Mouse (Mus musculus): Measurements from ENCODE around the gene Myo3a. TPM values are rescaled to one million over a fixed set of nuclear protein-coding genes. Genes with fewer than 3 reads are reported as not detected.
A peak's percentile ranks its signal among the peaks of the same experiment; 100 is the strongest.

The Myo3a gene
- polyA plus RNA-seq, 1 experiment from 2014 or later = not detected

- no peak overlapping the region for H3K27ac ChIP-seq (ENCODE audit: low read depth, low read length)
- peaks cover 47% of the 10 kb centered on the region for H3K27me3 ChIP-seq (ENCODE audit: control insufficient read depth, insufficient read depth, low read length)
- H3K9ac ChIP-seq (ENCODE audit: low read length) = no peak overlapping the region
- peak; percentile 86 for DNase-seq (ENCODE audit: low spot score, missing footprints)
- 2% methylated on average over 9 of the region's 9 CpGs for WGBS
- H3K4me3 ChIP-seq (ENCODE audit: low read depth, low read length) = no peak overlapping the region
- peaks cover 11% of the 10 kb centered on the region for H3K4me1 ChIP-seq (ENCODE audit: control insufficient read depth, insufficient read depth, low read length)
- ATAC-seq (ENCODE audit: low FRiP score) = no peak
- no peaks in the 10 kb centered on the region for H3K9me3 ChIP-seq (ENCODE audit: control insufficient read depth, low read length)
- H3K4me2 ChIP-seq = no peak overlapping the region
- no peaks in the 10 kb centered on the region for H3K36me3 ChIP-seq (ENCODE audit: control insufficient read depth, insufficient read depth, low read length)
These were observed 390.6 kb downstream of the Myo3a start for GRCm38 (mm10) chr2:22617951-22618350.

- ATAC-seq (ENCODE audit: low FRiP score) (no peak), DNase-seq (ENCODE audit: low spot score, missing footprints) (peak; percentile 90)
- Histone ChIP-seq H3K27ac (ENCODE audit: low read depth, low read length) (no peak overlapping the region), H3K9me3 (ENCODE audit: control insufficient read depth, low read length) (no peaks in the 10 kb centered on the region), H3K9ac (ENCODE audit: low read length) (no peak overlapping the region), H3K4me2 (no peak overlapping the region), H3K4me1 (ENCODE audit: control insufficient read depth, insufficient read depth, low read length) (peaks cover 20% of the 10 kb centered on the region), H3K4me3 (ENCODE audit: low read depth, low read length) (no peak overlapping the region), H3K27me3 (ENCODE audit: control insufficient read depth, insufficient read depth, low read length) (peaks cover 62% of the 10 kb centered on the region), H3K36me3 (ENCODE audit: control insufficient read depth, insufficient read depth, low read length) (no peaks in the 10 kb centered on the region)
- 1% methylated on average over 12 of the region's 12 CpGs for WGBS
These were observed 392.1 kb downstream of the Myo3a start for GRCm38 (mm10) chr2:22619416-22619815.

- under 1% methylated on average over 6 of the region's 6 CpGs for WGBS
- no peak overlapping the region for H3K9ac ChIP-seq (ENCODE audit: low read length)
- H3K4me1 ChIP-seq (ENCODE audit: control insufficient read depth, insufficient read depth, low read length) = peaks cover 20% of the 10 kb centered on the region
- H3K4me3 ChIP-seq (ENCODE audit: low read depth, low read length) = no peak overlapping the region
- H3K27ac ChIP-seq (ENCODE audit: low read depth, low read length) = no peak overlapping the region
- H3K4me2 ChIP-seq = no peak overlapping the region
- peaks cover 68% of the 10 kb centered on the region for H3K27me3 ChIP-seq (ENCODE audit: control insufficient read depth, insufficient read depth, low read length)
- H3K36me3 ChIP-seq (ENCODE audit: control insufficient read depth, insufficient read depth, low read length) = no peaks in the 10 kb centered on the region
- ATAC-seq (ENCODE audit: low FRiP score) (no peak), DNase-seq (ENCODE audit: low spot score, missing footprints) (peak; percentile 90)
- H3K9me3 ChIP-seq (ENCODE audit: control insufficient read depth, low read length) = no peaks in the 10 kb centered on the region
These were observed 392.7 kb downstream of the Myo3a start for GRCm38 (mm10) chr2:22620030-22620429.

GRCm38 (mm10) chr2:22620534-22620933 is 393.2 kb downstream of the Myo3a start:
- Histone ChIP-seq H3K4me2 (no peak overlapping the region), H3K27me3 (ENCODE audit: control insufficient read depth, insufficient read depth, low read length) (peaks cover 73% of the 10 kb centered on the region), H3K36me3 (ENCODE audit: control insufficient read depth, insufficient read depth, low read length) (no peaks in the 10 kb centered on the region), H3K9me3 (ENCODE audit: control insufficient read depth, low read length) (no peaks in the 10 kb centered on the region), H3K9ac (ENCODE audit: low read length) (no peak overlapping the region), H3K27ac (ENCODE audit: low read depth, low read length) (no peak overlapping the region), H3K4me1 (ENCODE audit: control insufficient read depth, insufficient read depth, low read length) (peaks cover 20% of the 10 kb centered on the region), H3K4me3 (ENCODE audit: low read depth, low read length) (no peak overlapping the region)
- DNase-seq (ENCODE audit: low spot score, missing footprints) = peak; percentile 90
- ATAC-seq (ENCODE audit: low FRiP score) = no peak
- WGBS = 2% methylated on average over 7 of the region's 7 CpGs

GRCm38 (mm10) chr2:22620978-22621827 is 393.9 kb downstream of the Myo3a start:
- no peaks in the 10 kb centered on the region for H3K36me3 ChIP-seq (ENCODE audit: control insufficient read depth, insufficient read depth, low read length)
- peak; percentile 94 for DNase-seq (ENCODE audit: low spot score, missing footprints)
- peak overlapping the region; percentile 66 for H3K4me2 ChIP-seq
- H3K4me3 ChIP-seq (ENCODE audit: low read depth, low read length) = peak overlapping the region; percentile 40
- WGBS = 2% methylated on average over 20 of the region's 20 CpGs
- H3K9me3 ChIP-seq (ENCODE audit: control insufficient read depth, low read length) = no peaks in the 10 kb centered on the region
- 0 out of 2 replicates have a peak, but pooled peaks have one; percentile 0 for ATAC-seq (ENCODE audit: low FRiP score)
- peaks cover 20% of the 10 kb centered on the region for H3K4me1 ChIP-seq (ENCODE audit: control insufficient read depth, insufficient read depth, low read length)
- peak overlapping the region; percentile 59; the same call in 1 of the 2 replicates for H3K9ac ChIP-seq (ENCODE audit: low read length)
- H3K27me3 ChIP-seq (ENCODE audit: control insufficient read depth, insufficient read depth, low read length) = peaks cover 78% of the 10 kb centered on the region
- peak overlapping the region; percentile 14; the same call in 1 of the 2 replicates for H3K27ac ChIP-seq (ENCODE audit: low read depth, low read length)

GRCm38 (mm10) chr2:22621828-22622731 is 394.8 kb downstream of the Myo3a start, which contains the start of gene Gad2:
Gene Gad2, plus strand, starts transcription at chr2:22622205.
- peak within 1 kb of the TSS; percentile 40 for H3K4me3 ChIP-seq (ENCODE audit: low read depth, low read length)
- H3K27ac ChIP-seq (ENCODE audit: low read depth, low read length) = peak within 1 kb of the TSS; percentile 51
- ATAC-seq (ENCODE audit: low FRiP score) = peak; percentile 78
- H3K4me2 ChIP-seq = peak within 1 kb of the TSS; percentile 66
- no peaks in the 10 kb centered on the region for H3K9me3 ChIP-seq (ENCODE audit: control insufficient read depth, low read length)
- peak; percentile 96 for DNase-seq (ENCODE audit: low spot score, missing footprints)
- under 1% methylated on average over 53 of the region's 55 CpGs for WGBS
- peak within 1 kb of the TSS; percentile 59 for H3K9ac ChIP-seq (ENCODE audit: low read length)
- H3K27me3 ChIP-seq (ENCODE audit: control insufficient read depth, insufficient read depth, low read length) = peaks cover 86% of the 10 kb centered on the region
- no peaks in the 10 kb centered on the region for H3K36me3 ChIP-seq (ENCODE audit: control insufficient read depth, insufficient read depth, low read length)
- peaks cover 20% of the 10 kb centered on the region for H3K4me1 ChIP-seq (ENCODE audit: control insufficient read depth, insufficient read depth, low read length)

GRCm38 (mm10) chr2:22623111-22624070 is 396.1 kb downstream of the Myo3a start:
- Histone ChIP-seq H3K4me3 (ENCODE audit: low read depth, low read length) (peak overlapping the region; percentile 40), H3K4me2 (peak overlapping the region; percentile 66), H3K9ac (ENCODE audit: low read length) (peak overlapping the region; percentile 59), H3K36me3 (ENCODE audit: control insufficient read depth, insufficient read depth, low read length) (no peaks in the 10 kb centered on the region), H3K27ac (ENCODE audit: low read depth, low read length) (peak overlapping the region; percentile 51), H3K27me3 (ENCODE audit: control insufficient read depth, insufficient read depth, low read length) (peaks cover 90% of the 10 kb centered on the region), H3K9me3 (ENCODE audit: control insufficient read depth, low read length) (no peaks in the 10 kb centered on the region), H3K4me1 (ENCODE audit: control insufficient read depth, insufficient read depth, low read length) (peaks cover 20% of the 10 kb centered on the region)
- DNase-seq (ENCODE audit: low spot score, missing footprints) (peak; percentile 96), ATAC-seq (ENCODE audit: low FRiP score) (no peak)
- WGBS = under 1% methylated on average over 60 of the region's 60 CpGs

All from midbrain, embryonic 11.5 days (tissue).